Mouse (Mus musculus) cortical plate, adult 2 months (tissue): ENCODE measurements around the gene Fbxo45.

Experiments used
- CTCF ChIP-seq: fragments of 200-500 bp; IDR thresholded peaks from 2 replicates; pipeline ENCODE4 v1.5.1; 2011; ENCODE audit warnings: mild to moderate bottlenecking, control low read depth, low read length; ENCODE audit not compliant: insufficient read depth; ENCODE audit errors: extremely low read depth
- POLR2A ChIP-seq: fragments of 200-500 bp; IDR thresholded peaks from 2 replicates; pipeline ENCODE4 v1.6.1; 2011; ENCODE audit warnings: mild to moderate bottlenecking, low read length, control low read depth; ENCODE audit not compliant: insufficient read depth; ENCODE audit errors: extremely low read depth

DNA sequence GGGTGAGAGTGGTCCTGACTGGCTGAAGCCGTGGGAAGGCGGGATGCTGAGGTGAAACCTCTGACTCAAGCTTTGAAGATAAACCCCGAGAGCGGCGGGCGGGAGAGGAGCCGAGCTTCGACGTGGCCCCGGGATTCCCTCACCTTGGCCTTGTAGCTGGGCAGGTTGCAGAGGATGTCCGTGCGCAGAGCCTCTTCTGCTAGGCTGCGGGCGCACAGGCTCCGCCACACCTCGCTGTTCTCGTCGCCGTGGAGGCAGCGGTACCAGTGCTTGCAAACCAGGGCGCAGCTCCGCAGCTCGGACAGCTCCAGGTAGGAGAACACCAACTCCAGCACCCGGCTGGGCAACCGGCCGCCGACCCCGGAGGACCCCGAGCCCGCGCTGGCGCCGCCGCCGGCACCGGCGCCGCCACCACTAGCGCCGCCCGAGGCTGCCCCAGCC lies 587 bp downstream of the Fbxo45 start:
- TF ChIP-seq CTCF: no peak
- no peak for TF ChIP-seq POLR2A
